Mouse (Mus musculus) bone marrow, adult 2 months (tissue): Measurements from ENCODE around the gene Zmynd11. TPM values are rescaled to one million over a fixed set of nuclear protein-coding genes. Genes with fewer than 3 reads are reported as not detected.

Source experiments
- H3K27ac ChIP-seq: fragments of 200-500 bp; 2 replicates; pipeline ENCODE4 v1.5.1; 2012; ENCODE audit warnings: low read depth, mild to moderate bottlenecking, control low read depth, inconsistent platforms, low read length; ENCODE audit not compliant: control insufficient read depth, poor library complexity, insufficient read depth
- H3K4me1 ChIP-seq: fragments of 200-500 bp; 2 replicates; pipeline ENCODE4 v1.6.1; 2011; ENCODE audit warnings: low read length; ENCODE audit not compliant: control insufficient read depth, insufficient read depth
- H3K4me3 ChIP-seq: fragments of 200-500 bp; replicated peaks from 2 replicates; pipeline ENCODE3; 2011; ENCODE audit warnings: mild to moderate bottlenecking, low read depth, low read length, control low read depth; ENCODE audit not compliant: control insufficient read depth
- CTCF ChIP-seq: fragments of 200-500 bp; IDR thresholded peaks from 2 replicates; pipeline ENCODE4 v1.5.1; 2011; ENCODE audit warnings: low read length, control low read depth; ENCODE audit not compliant: control insufficient read depth, insufficient read depth
- POLR2A ChIP-seq: fragments of 200-500 bp; IDR thresholded peaks from 2 replicates; pipeline ENCODE4 v1.6.1; 2011; ENCODE audit warnings: low read depth, mild to moderate bottlenecking, control low read depth, low read length, borderline replicate concordance; ENCODE audit not compliant: control insufficient read depth
- WGBS: fragments of 180-500 bp; shearing (Covaris S2); methylation state at CpG from one replicate; pipeline ENCODE4 v1.1.7; 2018; 5-methylcytosine and 5-hydroxymethylcytosine counted together
- polyA plus RNA-seq: library from polyadenylated mRNA; stranded (reverse); fragments of >200 nt; gene quantifications from 2 replicates; pipeline ENCODE4 v1.2.4, GENCODE M21; 2011; ENCODE audit warnings: low replicate concordance; ENCODE audit not compliant: missing spikeins, insufficient read depth, insufficient read length

Gene Zmynd11
- polyA plus RNA-seq, 1 experiment, result 45.9 TPM

- no peak for TF ChIP-seq POLR2A
- TF ChIP-seq CTCF, result no peak
- Histone ChIP-seq H3K27ac (no peak overlapping the region), H3K4me1 (no peaks in the 10 kb centered on the region), H3K4me3 (no peak overlapping the region)
- 90% methylated on average over 1 of the region's 1 CpGs for WGBS
These were observed 36.1 kb downstream of the Zmynd11 start for GRCm38 (mm10) chr13:9729073-9729472.

DNA sequence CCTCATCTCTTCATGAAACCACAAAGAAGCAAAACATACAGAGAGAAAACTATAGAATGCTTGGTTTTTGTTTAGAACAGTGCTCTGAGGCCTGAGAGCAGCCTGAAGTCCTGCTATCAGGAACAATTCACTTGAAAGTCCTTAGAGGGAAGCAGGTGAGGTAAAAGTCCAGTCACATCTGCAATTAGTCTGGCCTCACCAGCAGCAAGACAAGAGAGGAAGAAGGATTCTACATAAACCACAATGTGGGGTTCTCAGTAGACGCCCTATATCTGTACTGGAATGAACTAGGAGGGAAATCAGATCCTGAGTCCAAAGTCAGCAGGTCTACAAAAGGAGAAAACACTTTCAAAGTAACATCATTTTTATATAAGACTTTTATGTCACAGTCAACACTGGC, 49.9 kb downstream of the Zmynd11 start:
- H3K4me3 ChIP-seq, result no peak overlapping the region
- no peak for TF ChIP-seq CTCF
- no peak for TF ChIP-seq POLR2A
- 51% methylated on average over 1 of the region's 1 CpGs for WGBS
- no peak overlapping the region for H3K27ac ChIP-seq
- no peaks in the 10 kb centered on the region; the same call in none of the 2 replicates for H3K4me1 ChIP-seq

DNA sequence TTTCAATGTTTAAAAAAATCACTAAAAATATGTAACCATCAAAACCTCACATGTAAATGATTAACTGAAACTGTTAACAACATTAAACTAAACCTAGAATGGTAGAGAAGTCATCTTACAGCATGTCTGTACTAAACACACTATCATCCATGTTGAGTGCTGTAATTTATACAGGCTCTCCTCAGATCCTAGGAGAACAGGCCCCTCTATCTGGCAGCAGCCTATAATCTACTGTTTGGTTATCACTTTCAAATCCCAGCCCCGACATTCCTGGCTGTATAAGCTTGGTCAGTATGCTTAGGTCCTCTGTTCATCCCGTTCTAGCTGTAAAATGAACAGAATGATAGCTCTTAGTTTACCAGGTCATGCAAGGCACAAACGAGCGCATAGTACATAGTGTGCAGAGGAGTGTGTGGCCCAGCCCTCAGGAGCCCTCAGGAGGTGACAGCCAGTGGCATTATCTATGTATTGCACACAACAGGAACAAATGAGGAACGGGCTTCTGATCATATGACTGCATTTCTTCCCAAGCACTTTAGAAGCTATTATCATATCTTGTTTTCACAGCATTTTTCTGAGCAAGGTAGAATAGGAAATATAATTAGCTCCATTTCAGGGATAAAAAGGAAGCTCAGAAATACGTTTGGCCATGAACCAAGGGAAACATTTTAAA, 51.5 kb downstream of the Zmynd11 start:
- H3K4me3 ChIP-seq, result no peak overlapping the region
- TF ChIP-seq CTCF (no peak), POLR2A (no peak)
- no peaks in the 10 kb centered on the region; the same call in none of the 2 replicates for H3K4me1 ChIP-seq
- H3K27ac ChIP-seq, result no peak overlapping the region
- WGBS, result 72% methylated on average over 6 of the region's 6 CpGs

- H3K27ac ChIP-seq, result no peak overlapping the region
- 87% methylated on average over 3 of the region's 3 CpGs for WGBS
- no peak overlapping the region for H3K4me3 ChIP-seq
- no peaks in the 10 kb centered on the region; the same call in none of the 2 replicates for H3K4me1 ChIP-seq
- TF ChIP-seq POLR2A (no peak), CTCF (no peak)
These were observed 52.2 kb downstream of the Zmynd11 start for GRCm38 (mm10) chr13:9712971-9713370.

GRCm38 (mm10) chr13:9712409-9712808, 52.7 kb downstream of the Zmynd11 start:
- Histone ChIP-seq H3K27ac (no peak overlapping the region), H3K4me3 (no peak overlapping the region), H3K4me1 (no peaks in the 10 kb centered on the region; the same call in none of the 2 replicates)
- TF ChIP-seq POLR2A, result no peak
- TF ChIP-seq CTCF, result no peak
- WGBS, result 94% methylated on average over 1 of the region's 1 CpGs

DNA sequence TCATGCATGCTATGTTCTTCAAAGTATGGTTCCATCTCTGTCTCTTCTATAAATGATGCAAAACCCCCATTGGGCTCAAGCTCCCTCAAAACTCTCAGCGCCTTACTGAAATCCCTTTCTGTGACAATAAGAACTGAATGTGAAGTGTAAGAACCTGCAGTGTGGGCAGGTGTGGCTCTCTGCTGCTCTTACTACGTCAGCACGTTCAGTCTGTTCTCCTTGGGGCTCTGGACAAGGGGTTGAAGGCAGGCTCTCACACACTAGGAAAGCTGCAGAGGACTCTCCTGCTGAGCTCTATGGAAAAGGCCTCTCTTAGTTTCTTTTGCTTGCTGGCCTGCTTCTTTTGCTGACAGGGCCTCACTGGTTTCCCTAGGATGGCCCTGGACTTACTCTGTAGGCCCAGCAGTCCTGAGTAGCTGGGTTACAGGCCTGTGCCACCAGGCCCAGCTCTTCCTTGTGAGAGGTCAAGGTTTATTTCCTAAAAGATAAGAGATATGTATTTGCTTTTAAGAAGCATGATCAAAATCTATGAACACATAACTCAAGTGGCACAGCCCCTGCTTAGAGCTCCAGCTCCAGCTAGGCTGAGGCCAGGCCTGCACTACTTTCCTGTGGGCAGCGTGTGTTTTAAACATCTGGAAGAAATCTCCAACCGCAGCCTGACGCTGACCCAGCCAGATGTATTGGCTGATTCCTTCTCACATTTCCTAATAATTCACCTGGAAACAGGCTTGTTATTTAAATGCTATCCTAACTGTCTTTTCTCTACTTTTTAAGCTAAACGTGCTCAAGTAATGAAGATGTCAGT, 56.5 kb downstream of the Zmynd11 start:
- Histone ChIP-seq H3K27ac (no peak overlapping the region), H3K4me3 (no peak overlapping the region), H3K4me1 (no peaks in the 10 kb centered on the region; the same call in 1 of the 2 replicates)
- TF ChIP-seq CTCF (no peak), POLR2A (no peak)
- WGBS, result 94% methylated on average over 7 of the region's 7 CpGs

- H3K4me3 ChIP-seq, result no peak overlapping the region
- TF ChIP-seq CTCF (no peak), POLR2A (no peak)
- H3K27ac ChIP-seq, result no peak overlapping the region
- WGBS, result 92% methylated on average over 8 of the region's 8 CpGs
- H3K4me1 ChIP-seq, result no peaks in the 10 kb centered on the region; the same call in 1 of the 2 replicates
These were observed 58.4 kb downstream of the Zmynd11 start for GRCm38 (mm10) chr13:9706720-9707119.

GRCm38 (mm10) chr13:9702615-9703235, 62.4 kb downstream of the Zmynd11 start:
- WGBS, result 88% methylated on average over 12 of the region's 12 CpGs

More at GRCm38 (mm10) chr13:9702615-9703235, 62.4 kb downstream of the Zmynd11 start:
- H3K27ac ChIP-seq, result no peak overlapping the region
- no peak overlapping the region for H3K4me3 ChIP-seq
- no peak for TF ChIP-seq POLR2A
- no peak for TF ChIP-seq CTCF
- H3K4me1 ChIP-seq, result no peaks in the 10 kb centered on the region
